Mouse (Mus musculus) erythroblast, embryonic 14.5 days (primary cell): ENCODE measurements around the gene Kat6b. TPM values are rescaled to one million over a fixed set of nuclear protein-coding genes. Genes with fewer than 3 reads are reported as not detected.
"Not testable (repeated sequence)": the region's sequence is repeated elsewhere in the genome, so short reads cannot be mapped to it uniquely, and the experiment has no call there.

Source experiments
- H3K27me3 ChIP-seq: 2 replicates; pipeline ENCODE4 v1.6.1; 2012; ENCODE audit warnings: inconsistent platforms; ENCODE audit not compliant: control insufficient read depth
- H3K36me3 ChIP-seq: 2 replicates; pipeline ENCODE4 v1.6.1; 2012; ENCODE audit warnings: mild to moderate bottlenecking, inconsistent platforms; ENCODE audit not compliant: control insufficient read depth
- H3K4me1 ChIP-seq: 2 replicates; pipeline ENCODE4 v1.6.1; 2012; ENCODE audit warnings: inconsistent platforms; ENCODE audit not compliant: control insufficient read depth
- H3K4me3 ChIP-seq: replicated peaks from 2 replicates; pipeline ENCODE3; 2012; ENCODE audit warnings: moderate library complexity, mild to moderate bottlenecking, inconsistent platforms
- H3K9me3 ChIP-seq: 2 replicates; pipeline ENCODE4 v1.6.1; 2012; ENCODE audit warnings: low read length, inconsistent platforms, mixed read lengths; ENCODE audit not compliant: control insufficient read depth
- GATA1 ChIP-seq: IDR thresholded peaks from 2 replicates; pipeline ENCODE4 v1.6.1; 2012; ENCODE audit warnings: low read length, inconsistent platforms, mixed read lengths
- TAL1 ChIP-seq: IDR thresholded peaks from 3 replicates; pipeline ENCODE4 v1.6.1; 2012; ENCODE audit warnings: low read length, inconsistent platforms, mixed read lengths
- polyA plus RNA-seq: library from polyadenylated mRNA; stranded (reverse); fragments of >175 nt; gene quantifications from 2 replicates; pipeline ENCODE4 v1.2.3, GENCODE M21; 2012

Kat6b gene
- polyA plus RNA-seq, 1 experiment = 0.10 TPM

GRCm38 (mm10) chr14:21455654-21456350, 25.4 kb upstream of the Kat6b start:
- H3K4me1 ChIP-seq = no peaks in the 10 kb centered on the region
- no peaks in the 10 kb centered on the region; the same call in 1 of the 2 replicates for H3K36me3 ChIP-seq
- H3K4me3 ChIP-seq = no peak overlapping the region
- H3K9me3 ChIP-seq = no peaks in the 10 kb centered on the region
- no peaks in the 10 kb centered on the region for H3K27me3 ChIP-seq
- no peak for TF ChIP-seq TAL1
- no peak for TF ChIP-seq GATA1

- no peaks in the 10 kb centered on the region for H3K4me1 ChIP-seq
- no peak for TF ChIP-seq TAL1
- TF ChIP-seq GATA1 = no peak
- H3K27me3 ChIP-seq = no peaks in the 10 kb centered on the region
These were observed 24.7 kb upstream of the Kat6b start for GRCm38 (mm10) chr14:21456526-21456925.

GRCm38 (mm10) chr14:21457876-21458275, 23.4 kb upstream of the Kat6b start:
- Histone ChIP-seq H3K9me3 (no peaks in the 10 kb centered on the region), H3K4me3 (no peak overlapping the region), H3K36me3 (no peaks in the 10 kb centered on the region), H3K27me3 (no peaks in the 10 kb centered on the region), H3K4me1 (no peaks in the 10 kb centered on the region)
- TF ChIP-seq GATA1 (no peak), TAL1 (no peak)

More at GRCm38 (mm10) chr14:21456526-21456925, 24.7 kb upstream of the Kat6b start:
- H3K9me3 ChIP-seq = no peaks in the 10 kb centered on the region
- H3K4me3 ChIP-seq = no peak overlapping the region
- H3K36me3 ChIP-seq = no peaks in the 10 kb centered on the region

- Histone ChIP-seq H3K36me3 (no peaks in the 10 kb centered on the region), H3K27me3 (no peaks in the 10 kb centered on the region), H3K9me3 (no peaks in the 10 kb centered on the region), H3K4me1 (no peaks in the 10 kb centered on the region), H3K4me3 (no peak overlapping the region)
- TF ChIP-seq TAL1 = no peak
- TF ChIP-seq GATA1 = no peak
These were observed 22.5 kb upstream of the Kat6b start for GRCm38 (mm10) chr14:21458696-21459095.

- no peaks in the 10 kb centered on the region for H3K36me3 ChIP-seq
- H3K27me3 ChIP-seq = no peaks in the 10 kb centered on the region
- no peaks in the 10 kb centered on the region for H3K9me3 ChIP-seq
- no peak for TF ChIP-seq TAL1
- TF ChIP-seq GATA1 = no peak
- H3K4me1 ChIP-seq = no peaks in the 10 kb centered on the region
- no peak overlapping the region for H3K4me3 ChIP-seq
These were observed 22.1 kb upstream of the Kat6b start for GRCm38 (mm10) chr14:21459163-21459562.

- no peak for TF ChIP-seq GATA1
- TF ChIP-seq TAL1 = no peak
- no peaks in the 10 kb centered on the region for H3K9me3 ChIP-seq
- H3K4me1 ChIP-seq = no peaks in the 10 kb centered on the region
- no peaks in the 10 kb centered on the region for H3K36me3 ChIP-seq
- no peaks in the 10 kb centered on the region for H3K27me3 ChIP-seq
- no peak overlapping the region for H3K4me3 ChIP-seq
These were observed 18.8 kb upstream of the Kat6b start for GRCm38 (mm10) chr14:21462398-21462797.

- TF ChIP-seq GATA1 = no peak
- no peak for TF ChIP-seq TAL1
- H3K4me3 ChIP-seq = no peak overlapping the region
- no peaks in the 10 kb centered on the region for H3K36me3 ChIP-seq
- H3K9me3 ChIP-seq = no peaks in the 10 kb centered on the region
- no peaks in the 10 kb centered on the region for H3K27me3 ChIP-seq
- no peaks in the 10 kb centered on the region for H3K4me1 ChIP-seq
These were observed 18.0 kb upstream of the Kat6b start for GRCm38 (mm10) chr14:21463117-21463712.

- H3K4me3 ChIP-seq = no peak overlapping the region
- no peaks in the 10 kb centered on the region for H3K9me3 ChIP-seq
- H3K36me3 ChIP-seq = no peaks in the 10 kb centered on the region
- no peaks in the 10 kb centered on the region for H3K4me1 ChIP-seq
- H3K27me3 ChIP-seq = no peaks in the 10 kb centered on the region
- TF ChIP-seq GATA1 (no peak), TAL1 (no peak)
These were observed 10.8 kb upstream of the Kat6b start for GRCm38 (mm10) chr14:21470386-21470785.

GRCm38 (mm10) chr14:21471975-21472374, 9.3 kb upstream of the Kat6b start:
- Histone ChIP-seq H3K27me3 (no peaks in the 10 kb centered on the region), H3K36me3 (no peaks in the 10 kb centered on the region)
- no peak for TF ChIP-seq GATA1
- no peak for TF ChIP-seq TAL1

GRCm38 (mm10) chr14:21474593-21475132, 6.6 kb upstream of the Kat6b start:
- H3K36me3 ChIP-seq, H3K9me3 ChIP-seq, H3K27me3 ChIP-seq, H3K4me3 ChIP-seq, H3K4me1 ChIP-seq: not testable (repeated sequence)

More at GRCm38 (mm10) chr14:21471975-21472374, 9.3 kb upstream of the Kat6b start:
- no peak overlapping the region for H3K4me3 ChIP-seq
- H3K4me1 ChIP-seq = no peaks in the 10 kb centered on the region
- H3K9me3 ChIP-seq = no peaks in the 10 kb centered on the region
